Mouse (Mus musculus) adrenal gland (tissue): ENCODE results near the gene Pym1.

Source experiments
- intact Hi-C: fragments of 180-260 bp; cut with DNase I; formaldehyde crosslinking; loops from one replicate; pipeline ENCODE4 v1.15.1; 2025

Pym1 gene

DNA sequence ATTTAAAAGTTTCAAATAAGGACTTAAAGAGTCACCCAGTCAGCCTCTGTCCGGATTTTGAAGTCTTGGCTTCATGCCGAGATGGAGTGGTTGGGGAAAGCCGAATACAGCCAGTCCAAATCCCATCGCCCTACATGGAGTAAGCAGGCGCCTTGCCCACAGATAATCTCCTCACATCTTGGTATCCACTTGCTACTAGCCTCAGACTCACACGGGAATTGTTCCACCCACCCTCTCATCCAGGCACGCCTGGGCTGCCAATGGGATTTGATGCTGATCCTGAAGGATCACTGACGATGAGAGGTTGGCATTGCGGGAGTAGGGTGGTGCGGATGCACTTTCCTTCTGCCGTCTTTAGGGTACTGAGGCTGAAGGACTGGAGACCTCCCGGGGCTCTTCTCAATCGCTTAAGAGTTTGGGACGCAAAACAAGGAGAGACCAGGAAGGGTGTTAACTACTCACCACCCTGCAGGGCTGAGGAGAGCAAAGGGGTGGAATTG lies 56.1 kb downstream of the Pym1 start, which contains the start of gene Dnajc14:
TSS of gene Dnajc14 (plus strand) at position 292 of the 500 bp plus-strand sequence.
- intact Hi-C loops = loop anchor here (5.0 kb wide), 2 partner anchors 57 to 72 kb away; partner anchors contain the start of gene Pym1

DNA sequence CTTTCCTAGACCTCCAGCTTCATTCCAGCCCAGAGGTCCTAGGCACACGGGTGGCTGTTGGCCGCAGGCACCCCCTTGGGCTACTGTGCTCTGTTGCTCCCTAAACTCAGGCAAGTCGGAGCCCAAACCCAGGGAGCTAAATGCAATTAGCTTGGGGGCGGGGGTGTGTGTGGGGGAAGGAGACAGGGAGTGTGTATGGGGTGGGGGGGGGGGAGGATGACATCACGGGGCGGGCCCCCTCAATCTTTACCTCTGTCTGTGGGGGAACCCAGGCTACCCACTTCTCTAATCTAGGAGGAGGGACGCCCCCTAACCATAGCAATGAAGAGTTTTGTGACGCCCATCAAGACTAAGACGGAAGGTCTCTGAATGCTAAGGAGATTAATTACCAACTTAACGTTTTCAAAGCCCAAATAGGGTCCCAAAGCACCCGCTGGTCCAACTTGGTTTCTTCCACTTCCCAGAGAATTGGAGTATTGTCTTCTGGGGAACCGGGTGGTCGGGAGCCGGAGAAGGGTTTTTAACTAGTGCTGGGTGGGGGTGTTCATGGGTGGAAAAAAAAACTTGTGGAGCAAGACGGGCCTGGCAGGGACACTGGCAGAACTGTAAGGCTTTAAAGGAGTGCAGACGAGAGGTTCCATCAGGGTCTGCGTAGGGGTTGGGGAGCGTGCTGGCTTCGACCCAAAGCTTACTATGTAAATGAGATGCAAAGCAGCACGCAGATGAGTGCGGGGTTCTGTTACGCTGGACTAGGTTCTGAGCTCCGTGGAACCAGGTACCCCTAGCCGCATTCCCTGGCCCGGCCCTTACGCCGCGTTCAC lies 56.8 kb downstream of the Pym1 start, which contains the start of gene Tmem198b:
TSS of gene Tmem198b (minus strand) at position 100 of the 821 bp plus-strand sequence.
- intact Hi-C loops = loop anchor here (5.0 kb wide), 2 partner anchors 57 to 72 kb away; partner anchors contain the start of gene Pym1

DNA sequence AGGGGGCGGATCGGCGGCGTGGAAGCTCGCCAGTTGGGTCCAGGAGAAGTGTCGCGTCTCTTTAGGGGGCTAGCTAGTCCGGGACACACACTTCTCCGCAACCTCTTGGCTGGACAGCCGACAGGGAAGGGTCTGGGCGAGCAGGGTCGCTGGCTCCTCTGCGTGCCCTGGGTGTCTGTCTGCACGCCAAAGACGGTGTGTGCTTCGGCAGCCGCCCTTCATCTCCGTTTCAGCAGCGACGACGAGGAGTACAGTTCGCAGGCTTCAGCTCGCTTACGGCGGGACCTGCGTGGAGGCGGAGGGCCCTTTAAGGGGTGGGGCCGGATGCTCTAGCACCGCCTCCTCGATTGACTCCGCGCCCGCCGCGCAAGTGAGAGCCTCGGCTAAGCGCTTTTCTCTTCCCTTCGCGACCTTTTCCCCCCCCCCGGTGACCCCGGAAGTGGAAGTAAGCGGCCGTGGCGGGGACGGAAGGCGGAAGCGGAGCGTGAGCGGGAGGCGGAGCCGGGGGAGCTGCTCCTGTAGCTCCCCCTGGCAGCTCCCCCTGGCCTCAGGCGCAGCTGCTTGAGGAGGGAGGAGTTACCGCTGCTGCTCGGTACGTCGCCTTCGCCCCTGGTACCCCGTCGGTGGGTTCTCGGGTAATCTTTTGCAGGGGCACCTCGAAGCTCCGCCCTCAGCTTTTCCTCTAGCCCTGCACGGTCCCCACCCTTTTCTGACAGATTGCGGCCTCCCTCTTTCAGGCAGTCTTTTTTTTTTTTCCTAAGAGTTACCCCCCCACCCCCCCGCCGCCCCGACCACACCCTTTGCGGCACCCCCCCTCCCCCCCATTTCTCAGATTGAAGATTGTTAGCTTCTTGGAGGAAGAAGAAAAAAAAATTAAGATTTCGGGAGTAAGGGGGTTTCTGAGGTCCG lies 57.7 kb downstream of the Pym1 start:
- intact Hi-C loops = no loop called here

DNA sequence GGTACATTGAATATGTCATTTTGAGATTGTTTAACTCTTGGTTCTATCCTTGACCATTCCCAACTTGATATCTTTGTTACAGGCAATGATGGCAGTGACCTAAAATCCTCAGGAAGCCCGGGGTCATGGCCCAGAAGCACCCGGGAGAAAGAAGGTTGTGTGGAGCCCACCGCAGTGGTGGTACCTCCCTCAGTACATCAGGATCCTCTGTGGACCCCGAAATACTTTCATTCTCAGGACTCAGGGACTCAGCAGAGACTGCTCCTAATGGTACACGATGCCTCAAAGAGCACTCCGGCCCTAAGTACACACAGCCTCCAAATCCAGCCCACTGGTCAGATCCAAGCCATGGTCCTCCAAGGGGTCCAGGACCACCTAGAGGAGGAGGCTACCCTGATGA lies 58.4 kb downstream of the Pym1 start:
- intact Hi-C loops = no loop called here

DNA sequence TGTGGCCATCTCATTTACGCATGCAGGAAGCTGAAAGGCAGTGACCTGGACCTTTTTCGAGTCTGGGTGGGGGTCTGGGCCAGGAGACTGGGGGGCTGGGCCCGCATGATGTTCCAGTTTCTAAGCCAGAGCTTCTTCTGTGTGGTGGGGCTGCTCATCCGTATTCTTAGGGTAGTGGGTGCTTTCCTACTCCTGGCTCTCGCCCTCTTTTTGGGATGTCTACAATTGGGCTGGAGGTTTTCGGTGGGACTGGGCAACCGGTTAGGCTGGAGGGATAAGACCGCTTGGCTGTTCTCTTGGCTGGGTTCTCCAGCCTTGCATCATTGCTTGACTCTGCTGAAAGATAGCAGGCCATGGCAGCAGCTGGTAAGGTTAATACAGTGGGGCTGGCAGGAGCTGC lies 59.3 kb downstream of the Pym1 start:
- intact Hi-C loops = no loop called here
